Mouse (Mus musculus) small intestine, adult 2 months (tissue): Measurements from ENCODE around the gene Glp2r.

ENCODE experiments used
- CTCF ChIP-seq: fragments of 200-500 bp; IDR thresholded peaks from 2 replicates; pipeline ENCODE4 v1.5.1; 2012; ENCODE audit warnings: low read depth, mild to moderate bottlenecking, control low read depth, inconsistent platforms, low read length, moderate library complexity, mixed read lengths; ENCODE audit not compliant: insufficient replicate concordance, insufficient read length; ENCODE audit errors: extremely low read depth
- POLR2A ChIP-seq: fragments of 200-500 bp; IDR thresholded peaks from 2 replicates; pipeline ENCODE4 v1.6.1; 2012; ENCODE audit warnings: low read depth, mild to moderate bottlenecking, control low read depth, inconsistent platforms, low read length, moderate library complexity

DNA sequence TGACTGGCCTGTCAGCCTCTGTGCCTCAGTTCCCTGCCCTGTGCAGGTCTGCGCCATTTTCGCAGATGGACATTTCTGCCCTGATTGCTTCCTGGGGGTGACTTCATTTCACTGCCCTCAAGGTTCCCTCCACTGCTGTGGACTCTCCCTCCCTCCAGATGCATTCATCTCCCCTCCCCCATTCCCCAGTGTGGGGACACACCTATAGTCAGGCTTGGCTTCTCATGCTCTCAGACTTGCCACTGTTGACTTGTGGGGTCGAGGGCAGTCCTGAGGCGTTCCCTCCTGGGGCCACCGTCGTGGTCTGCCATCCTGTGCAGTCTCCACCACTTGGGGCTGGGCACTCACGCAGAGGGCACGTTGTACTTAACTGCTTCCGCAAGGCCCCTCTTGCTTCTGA is 114.1 kb downstream of the Glp2r start:
- no peak for TF ChIP-seq CTCF
- TF ChIP-seq POLR2A = no peak
